Mouse (Mus musculus) cerebellum, postnatal 4 days (tissue): ENCODE results near the gene Ostm1.

Source experiments
- DNase-seq, 2 experiments: peaks; one replicate each; pipeline ENCODE4 v3.0.0; 2022; ENCODE audit warnings: low spot score in 2 of 2, mixed read lengths in 1 of 2

Ostm1 gene

DNA sequence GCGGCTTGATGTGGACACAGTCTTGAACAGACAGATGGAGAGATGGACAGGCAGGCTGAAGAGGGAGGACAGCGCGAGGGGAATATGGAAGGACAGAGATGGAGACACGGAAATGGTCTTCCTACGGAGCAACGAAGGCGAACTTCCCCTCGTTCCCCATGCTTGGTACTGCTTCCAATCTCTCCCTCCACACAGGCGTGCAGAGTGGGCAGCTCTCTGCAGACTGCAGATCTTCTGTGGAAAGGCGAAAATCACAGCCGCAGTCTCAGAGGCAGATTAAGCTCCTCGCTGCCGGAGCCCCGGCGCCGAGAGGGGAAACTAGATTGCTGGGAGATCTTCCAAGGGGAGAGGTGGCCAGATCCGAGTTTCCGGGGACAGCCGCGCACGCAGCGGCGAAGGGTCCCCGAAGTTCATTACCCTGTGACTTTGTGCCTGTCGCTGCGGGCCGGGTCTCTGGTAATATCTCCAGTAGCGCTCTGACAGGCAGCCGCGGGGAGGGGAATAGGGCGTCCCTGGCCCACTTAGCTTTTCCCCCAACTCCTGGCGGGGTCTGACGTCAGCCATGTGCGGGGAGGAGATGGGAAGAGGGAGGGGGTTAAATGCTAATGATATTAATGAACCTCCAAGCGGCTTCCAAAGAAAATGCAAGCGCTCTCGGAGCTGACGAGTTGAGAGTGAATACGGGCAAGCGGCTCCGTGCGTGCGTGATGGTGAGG lies at the start of gene Ostm1, which contains the start of gene Nr2e1:
TSS of gene Ostm1 (plus strand) at position 666 of the 716 bp plus-strand sequence.
TSS of gene Nr2e1 (minus strand) at position 476 of the 716 bp plus-strand sequence.
- DNase-seq: no peak

DNA sequence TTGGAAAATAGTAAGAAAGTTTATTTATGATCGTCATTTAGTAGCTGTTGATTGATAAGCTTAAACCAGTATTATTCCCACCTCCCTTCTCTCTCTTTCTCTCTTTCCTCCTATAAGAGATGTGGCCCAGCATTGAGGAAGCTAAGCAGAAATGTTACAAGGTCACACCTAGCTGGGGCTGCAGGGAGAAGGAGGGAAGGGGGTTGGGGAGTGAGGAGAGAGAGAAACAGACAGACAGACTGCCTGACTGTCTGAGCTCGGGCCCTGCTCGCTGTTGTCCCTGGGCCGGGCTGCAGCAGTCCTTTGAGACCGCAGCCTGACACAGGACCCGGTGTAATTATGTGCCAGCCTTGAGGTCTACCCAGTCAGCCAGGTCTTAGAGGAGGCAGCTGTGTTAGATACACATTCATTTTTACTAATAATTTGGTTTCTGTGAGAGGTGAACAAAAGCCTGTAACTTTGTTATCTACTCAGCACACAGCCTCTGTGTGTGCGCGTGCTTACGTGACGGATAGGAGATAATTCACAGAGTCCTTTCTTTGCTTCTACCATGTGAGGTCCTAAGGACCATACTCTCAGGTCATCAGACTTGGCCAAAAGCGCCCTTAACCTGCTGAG lies 49.7 kb upstream of the Ostm1 start:
- DNase-seq: no peak

DNA sequence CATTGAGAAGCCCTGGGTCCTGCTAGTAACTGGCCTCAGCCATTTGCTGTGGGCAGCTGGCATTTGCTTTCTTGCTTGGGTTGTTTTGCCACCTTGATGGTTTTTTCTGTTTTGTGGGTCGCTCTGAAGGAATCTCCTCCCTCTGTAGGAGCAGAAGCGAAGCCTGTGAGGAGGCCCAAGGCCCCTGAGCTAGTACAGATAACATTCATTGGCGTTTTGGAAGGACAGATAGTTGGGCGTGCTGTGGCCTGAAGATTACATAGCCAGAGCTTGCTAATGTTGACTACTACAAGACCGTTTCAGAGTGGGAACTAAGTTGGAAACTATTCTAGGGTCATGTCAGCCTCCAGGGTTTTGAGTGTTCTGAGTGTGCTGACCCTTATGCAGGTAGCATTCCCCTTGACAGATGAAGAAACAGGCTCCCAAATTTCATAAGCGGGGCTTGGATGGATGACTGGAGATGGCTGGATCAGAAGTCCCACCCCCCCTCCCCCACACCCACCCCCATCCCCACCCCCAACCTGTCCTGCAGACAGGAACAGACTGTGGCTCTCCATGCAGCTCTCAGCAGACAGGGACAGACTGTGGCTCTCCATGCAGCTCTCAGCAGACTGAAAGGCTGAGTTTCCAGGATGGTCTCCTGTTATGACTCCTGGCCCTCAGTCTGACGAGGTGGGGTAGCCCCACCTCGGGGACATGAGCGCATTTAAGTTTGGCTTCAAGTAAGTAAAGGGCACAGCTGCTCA lies 45.9 kb upstream of the Ostm1 start:
- DNase-seq: no peak

DNA sequence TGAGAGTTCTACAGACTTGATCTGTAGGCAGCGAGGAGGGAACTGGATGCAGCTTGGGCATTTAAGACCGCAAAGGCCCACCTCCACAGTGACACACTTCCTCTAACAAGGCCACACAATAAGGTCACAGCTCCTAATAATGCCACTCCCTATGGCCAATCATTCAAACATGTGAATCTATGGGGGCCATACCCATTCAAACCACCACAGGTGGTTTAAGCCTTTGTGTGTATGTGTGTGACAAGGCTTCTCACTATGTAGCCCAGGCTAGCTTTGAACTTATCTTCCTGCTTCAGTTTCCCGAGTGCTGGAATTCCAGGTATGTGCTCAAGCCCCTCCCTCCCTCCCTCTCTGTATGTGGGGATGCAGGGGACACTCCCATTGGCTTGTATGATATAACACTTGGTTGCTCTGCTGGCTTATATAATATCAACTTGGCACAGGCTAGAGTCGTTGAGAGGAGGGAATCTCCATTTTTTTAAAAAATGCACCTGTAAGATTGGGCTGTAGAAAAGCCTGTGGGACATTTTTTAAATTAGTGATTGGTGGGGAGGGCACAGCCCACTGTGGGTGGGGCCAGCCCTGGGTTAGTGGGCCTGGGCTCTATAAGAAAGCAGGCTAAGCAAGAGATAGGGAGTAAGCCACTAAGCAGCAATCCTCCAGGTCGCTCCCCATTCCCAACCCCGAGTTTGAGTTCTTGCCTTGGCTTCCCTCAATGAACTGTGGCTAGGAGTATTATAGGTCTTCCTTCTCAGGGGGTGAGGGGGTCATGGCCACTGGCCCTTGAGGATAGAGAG lies 37.7 kb upstream of the Ostm1 start:
- DNase-seq: no peak

DNA sequence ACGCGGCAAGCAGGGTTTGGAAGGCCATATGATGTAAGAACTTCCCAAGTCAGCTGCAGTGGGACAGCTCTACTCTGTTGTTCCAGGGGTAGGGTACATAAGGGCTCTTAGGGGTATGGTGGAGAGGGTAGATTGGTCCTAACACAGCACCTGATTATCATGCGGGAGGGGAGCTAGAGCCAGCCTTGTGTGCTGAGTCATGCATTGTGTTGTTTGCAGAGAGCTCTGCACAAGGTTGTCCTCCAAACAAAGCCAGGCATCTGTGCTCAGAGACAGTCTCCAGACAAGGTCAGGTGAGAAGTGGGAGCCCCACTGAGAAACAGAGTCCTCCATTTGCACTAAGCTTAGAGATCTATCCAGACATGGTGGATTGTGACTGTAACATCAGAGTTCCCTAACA lies 37.1 kb upstream of the Ostm1 start:
- DNase-seq: no peak

DNA sequence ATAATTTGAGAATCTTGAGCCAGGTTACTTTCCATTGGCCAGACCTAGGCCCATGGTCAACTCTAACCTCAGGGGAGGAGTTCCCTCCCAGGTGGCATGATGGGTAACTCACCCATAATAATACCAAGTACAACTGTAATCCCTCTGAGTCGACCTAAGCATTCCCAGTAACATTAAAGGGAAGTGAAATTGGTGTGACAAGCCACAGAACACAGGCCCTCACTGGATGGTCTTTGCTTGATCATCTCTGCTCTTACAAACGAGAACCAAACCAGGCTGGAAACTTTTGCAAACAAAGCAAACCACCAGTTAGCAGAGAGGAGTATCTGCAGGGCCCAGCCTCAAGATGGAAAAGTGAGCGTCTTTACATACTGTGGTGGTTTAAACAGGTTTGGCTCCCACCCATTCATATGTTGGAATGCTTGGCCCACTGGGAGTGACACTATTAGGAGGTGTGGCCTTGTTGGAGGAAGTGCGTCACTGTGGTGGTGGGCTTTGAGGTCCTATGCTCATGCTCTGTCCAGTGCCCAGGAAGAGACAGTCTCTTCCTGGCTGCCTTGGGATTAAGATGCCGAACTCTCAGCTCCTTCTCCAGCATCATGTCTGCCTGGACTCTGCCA lies 23.9 kb upstream of the Ostm1 start:
- DNase-seq: no peak

DNA sequence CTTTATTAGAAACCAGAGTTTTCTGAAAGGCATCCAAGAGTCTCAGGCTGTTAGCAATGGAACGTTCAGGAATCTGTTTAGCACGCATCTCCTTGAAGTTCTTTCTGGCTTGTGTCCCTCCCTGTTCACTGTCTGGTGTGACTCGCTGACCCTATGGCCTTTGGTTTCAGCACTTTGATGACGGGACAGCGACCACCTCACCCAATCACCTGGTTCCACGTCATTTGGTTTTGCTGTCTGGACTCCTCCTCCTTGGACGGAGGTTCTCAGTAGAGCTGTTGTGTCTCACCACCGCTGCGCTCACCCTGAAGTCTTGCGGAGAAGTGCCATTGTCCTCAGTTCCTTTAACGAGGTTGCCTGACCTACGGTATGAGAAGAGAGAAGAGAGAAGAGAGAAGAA lies 21.4 kb upstream of the Ostm1 start:
- DNase-seq: no peak

DNA sequence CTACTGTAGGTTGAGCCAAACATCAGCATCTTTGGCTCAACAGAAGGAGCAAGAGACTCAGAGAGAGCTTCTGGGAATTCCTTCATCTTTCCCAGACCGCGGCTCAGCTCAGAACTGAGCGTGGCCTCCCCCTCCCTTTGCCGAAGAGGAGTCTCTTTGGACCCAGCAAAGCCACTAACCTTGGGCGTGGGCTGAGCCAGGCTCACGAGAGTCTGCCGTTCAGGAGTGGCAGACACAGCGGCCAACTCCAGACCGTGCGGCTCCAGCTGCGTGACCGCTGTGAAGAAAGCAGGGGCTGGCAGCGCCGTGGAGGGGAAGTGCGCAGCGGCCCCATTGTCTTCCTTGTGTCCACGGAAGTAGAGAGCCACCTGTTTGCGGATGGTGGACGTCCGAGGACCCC lies 11.1 kb upstream of the Ostm1 start:
- no peak for DNase-seq

DNA sequence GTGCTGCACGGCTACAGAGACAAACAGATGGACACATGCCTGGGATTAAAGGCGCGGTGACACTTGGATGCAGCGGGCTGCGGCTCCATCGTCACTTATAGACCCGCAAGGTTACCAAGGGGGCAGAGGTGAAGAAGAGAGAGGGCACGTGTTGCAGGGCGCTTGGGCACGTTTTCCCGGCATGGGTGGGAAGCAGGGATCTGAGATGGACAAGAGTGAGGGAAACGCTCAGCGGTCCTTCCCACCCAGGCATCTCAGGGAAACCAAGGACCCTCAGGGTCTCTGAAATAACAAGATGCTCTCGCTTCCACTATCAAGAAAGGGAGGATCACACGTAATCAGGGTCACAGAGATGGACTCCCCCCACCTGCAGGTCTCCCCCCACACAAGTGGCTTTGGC lies 10.7 kb upstream of the Ostm1 start:
- DNase-seq: no peak

DNA sequence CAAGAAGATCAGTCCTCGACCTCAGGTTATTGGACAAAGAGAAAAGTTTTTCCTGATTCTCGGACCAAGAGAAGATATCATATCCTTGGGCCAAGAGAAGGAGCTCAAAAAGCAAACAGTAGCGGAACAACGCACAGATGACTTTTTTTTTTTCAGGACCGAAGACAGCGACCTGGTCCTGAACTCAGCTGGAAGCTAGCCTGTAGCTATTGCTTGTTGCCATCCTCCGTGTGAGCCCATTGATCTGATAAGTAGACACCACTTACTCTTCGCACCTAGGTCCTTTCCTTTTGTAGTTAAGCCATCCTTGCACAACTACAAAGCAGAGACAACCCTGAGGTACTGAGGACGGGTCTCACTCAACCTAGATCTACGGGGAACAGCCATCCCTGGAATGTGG lies 9.0 kb upstream of the Ostm1 start:
- no peak for DNase-seq

DNA sequence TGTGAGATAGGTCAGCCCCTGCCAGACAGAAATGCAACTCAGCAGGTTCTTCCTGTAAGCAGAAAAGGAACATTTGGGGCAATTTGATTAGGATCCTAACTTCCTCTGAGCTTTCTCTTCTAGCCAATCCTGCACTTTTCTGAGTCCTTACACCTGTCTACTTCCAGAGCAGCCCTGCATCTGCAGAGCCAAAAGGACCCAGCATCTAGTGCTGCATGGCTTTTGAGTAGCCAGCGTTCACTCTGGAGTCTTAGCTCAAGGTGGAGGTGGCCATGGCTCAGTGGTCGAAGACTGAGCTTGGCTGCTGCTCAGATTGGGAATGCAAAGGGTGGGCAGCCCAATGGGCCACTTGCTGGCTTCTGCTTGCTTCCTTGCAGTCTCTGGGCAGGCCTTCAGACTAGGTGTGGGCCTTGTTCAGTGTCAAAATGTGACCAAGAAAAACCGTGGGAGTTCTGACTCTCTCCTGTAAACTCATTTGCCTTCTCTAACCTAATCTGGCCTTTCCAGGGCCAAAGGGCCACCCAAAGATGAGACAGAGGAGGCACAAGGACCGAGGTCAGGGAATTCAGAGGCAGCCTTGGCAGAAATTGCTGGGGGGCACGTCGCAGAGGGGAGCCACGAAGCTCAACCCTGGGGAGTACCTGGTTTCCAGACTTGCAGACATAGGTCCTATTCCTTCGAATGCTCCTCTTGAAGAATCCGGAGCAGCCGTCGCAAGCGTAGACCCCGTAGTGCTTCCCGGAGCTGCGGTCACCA lies 5.9 kb upstream of the Ostm1 start:
- no peak for DNase-seq

DNA sequence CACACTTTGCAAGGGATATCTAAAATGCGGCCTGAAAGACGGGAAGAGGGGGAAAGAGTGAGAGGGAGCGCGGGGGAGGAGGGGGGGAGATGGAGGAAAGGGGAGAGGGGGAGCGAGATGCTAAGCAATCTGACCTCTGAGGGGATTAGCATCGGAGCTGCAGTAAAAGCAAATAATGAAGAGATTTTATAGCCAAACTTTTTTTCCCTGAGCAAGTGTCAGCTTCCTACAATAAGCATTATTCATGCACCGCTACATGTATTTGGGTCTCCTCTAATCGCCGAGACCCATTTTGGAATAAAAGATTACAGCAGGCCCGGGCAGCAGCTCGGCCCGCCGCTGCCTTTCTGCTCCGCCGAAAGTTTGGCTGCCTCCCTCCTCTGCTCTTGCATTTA lies 5.3 kb upstream of the Ostm1 start:
- no peak for DNase-seq

DNA sequence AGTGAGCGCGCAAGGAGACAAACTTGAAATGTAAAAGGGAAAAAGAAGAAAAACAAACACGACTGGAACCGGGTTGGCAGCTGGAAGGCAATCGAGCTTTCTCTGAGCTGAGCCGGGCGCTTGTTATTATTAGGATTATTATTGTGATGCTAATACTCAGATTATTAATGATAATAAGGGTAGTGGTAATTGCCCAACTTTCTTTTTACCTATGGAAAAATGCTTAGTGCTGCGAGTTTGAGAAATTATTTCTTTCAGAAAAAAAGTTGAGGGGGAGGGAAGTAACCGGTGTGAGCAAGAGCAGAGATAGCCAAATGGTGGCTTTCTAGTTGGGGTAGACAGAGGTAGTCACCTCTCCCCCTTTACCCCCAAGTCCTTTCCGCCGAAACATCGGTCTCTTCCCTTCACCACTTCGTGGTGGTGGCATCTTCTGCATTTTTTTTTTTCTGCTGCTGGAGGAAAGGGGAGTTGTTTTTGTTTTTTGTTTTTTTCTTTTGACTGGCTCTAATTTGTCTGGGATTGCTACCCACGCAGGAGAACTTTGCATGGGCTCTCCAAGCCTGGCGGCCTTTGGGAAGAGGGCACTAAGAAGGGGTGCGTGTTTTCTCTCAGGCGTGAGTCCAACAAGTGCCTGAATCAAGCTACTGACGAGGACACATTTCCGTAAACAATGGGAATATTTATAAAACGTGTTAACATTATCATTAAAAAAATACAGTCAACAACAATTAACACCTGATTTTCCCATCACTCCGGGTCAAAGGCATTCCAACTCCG lies 4.7 kb upstream of the Ostm1 start:
- DNase-seq: no peak

DNA sequence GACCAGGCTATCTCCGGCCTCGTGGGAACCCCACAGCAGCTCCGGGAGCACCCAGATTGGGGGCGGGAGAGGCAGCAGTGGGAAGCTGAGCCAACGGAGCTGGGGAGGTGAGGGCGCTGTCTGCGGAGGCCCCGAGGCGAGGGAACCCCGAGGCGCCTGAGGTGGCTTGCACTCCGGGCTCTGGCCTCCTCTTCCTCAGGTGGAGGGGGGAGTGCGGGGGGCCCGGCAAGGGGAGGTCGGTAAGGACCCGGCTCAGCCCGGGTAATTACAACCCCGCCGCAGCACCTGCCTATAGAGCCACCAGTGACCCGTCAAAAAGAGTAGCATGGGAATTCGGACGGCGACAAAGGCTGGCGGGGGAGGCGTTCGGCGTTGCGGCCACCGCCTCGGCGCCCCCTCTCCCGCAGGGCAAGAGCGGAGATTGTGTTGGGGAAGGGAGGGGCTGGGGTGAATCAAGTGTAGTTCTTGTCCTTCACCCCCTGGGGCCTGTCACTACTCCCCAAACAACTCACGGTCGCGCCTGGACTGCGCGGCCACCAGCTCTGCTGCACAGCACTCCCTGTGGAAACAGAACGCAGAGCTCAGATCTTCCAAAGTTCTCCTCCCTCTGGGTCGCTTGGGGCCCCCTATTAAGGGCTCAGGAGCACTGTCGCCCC lies 4.0 kb upstream of the Ostm1 start:
- no peak for DNase-seq

DNA sequence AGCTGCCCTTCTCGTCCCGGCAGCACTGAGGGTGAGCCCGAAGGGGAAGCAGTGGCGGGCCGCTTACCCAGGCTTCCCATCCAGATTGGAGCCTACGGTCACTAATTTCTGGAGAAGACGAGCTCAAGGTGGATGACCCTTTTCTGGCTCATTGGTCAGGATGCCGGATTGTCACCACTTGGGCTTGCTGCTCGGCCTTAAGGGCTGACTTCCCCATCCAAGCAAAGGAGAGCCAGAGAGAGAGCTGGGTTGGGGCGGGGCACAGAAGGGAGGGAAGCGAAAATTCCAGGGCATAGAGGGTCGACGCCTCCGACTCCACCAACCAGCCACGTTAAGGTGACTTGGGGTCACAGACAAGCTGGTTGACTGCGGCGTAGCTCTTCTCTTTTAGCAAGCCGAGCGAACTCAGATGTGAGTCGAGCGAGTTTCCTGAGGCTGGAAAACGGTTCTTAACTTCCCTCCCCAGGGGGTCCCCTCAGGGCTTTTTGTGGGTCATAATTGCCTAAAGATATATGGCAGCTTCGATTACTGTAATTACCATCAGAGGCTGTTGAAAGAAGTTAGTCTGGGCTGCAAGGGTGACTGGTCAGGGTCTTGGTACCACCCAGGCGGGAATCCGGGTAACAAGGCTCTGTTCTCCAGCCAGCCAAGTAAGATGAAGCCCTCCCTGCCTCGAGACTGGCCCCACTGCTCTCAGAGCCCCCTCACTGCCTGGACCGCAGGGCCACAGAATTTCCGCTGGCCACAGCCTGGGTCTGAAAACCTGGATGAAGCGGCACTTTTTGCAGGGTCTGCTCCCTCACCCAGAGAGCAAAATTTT lies 3.3 kb upstream of the Ostm1 start:
- no peak for DNase-seq

DNA sequence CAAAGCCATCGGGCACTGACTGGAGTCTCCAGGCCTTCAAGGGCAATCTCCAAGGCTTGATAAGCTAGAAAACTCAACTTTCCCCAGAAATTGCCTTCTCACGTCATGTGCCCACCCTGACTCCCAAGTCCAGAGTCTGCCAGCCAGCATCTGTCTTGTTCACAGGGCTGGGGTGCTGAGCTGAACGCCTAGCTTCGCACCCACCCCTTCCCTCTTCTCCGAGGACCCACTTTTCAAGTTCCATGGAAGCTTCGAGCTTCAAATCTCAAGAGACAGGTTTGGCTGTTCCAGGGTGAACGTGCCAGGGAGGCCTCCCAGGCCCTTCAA lies 2.7 kb upstream of the Ostm1 start:
- no peak for DNase-seq

DNA sequence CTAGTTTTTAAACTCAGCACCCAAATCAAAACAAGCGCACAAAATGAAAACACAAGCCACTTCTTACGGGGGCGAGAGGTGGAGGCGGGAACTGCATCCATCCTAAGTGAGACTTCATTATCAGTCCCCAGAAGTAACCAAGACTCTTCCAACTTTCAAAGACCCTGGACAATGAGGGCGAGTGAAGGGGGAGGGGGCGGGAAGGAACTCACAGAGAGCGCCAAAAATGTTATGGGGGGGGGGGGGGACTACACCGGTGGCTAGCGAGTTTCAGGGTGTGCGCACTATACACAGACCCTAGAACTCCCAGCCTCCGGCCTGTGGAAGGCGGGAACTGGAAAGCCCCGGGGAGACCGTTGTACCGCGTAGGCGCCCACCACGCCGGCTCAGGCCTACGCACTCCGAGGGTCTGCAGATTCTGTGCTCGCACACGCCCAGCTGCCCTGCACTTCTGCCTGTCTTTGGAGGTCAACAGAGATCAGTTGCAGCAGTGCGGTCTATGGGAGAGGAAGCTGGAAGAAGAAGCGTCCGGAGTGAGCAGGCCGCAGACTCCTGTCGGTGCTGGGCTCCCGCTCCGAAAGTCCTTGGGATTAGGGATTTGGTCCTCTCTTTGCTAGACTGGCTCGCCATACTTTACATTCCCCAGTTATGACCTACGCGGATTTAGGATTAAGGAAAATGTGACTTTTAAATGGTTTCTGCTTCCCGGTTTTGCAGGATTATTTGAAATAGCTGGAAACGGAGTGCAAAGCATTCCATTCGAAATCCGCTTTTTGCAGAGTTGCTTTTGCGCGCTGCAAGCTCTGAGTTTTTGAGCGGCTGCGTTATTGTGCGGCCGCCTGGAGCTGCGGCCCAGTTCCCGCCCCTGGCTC lies 1.7 kb upstream of the Ostm1 start:
- DNase-seq: no peak

DNA sequence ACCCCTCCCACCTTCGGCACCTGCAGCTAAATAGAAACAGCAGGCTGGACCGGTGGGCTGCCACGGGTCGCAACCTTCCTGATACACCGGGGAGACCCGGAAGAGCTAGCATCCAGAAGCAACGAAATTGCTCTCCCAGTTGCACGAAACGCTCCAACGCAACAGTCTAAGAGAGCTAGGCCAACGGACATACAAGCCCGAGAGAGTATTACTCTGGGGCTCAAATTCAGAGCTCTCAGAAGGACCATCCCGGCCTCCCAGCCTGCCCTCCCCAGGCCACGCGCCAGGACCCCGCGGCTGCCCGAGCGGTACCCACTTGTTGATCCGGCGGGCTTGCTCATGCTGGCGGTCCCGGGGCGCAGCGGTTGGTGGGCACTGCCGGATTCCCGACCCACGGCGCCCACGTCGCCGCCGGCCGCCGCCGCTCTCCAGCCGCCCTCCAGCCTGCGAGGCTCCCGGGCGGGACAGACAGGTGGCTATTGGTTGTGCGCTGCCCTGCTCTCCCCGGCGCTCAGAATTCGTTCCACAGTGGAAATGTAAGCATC lies 984 bp upstream of the Ostm1 start:
- no peak for DNase-seq
